Mouse (Mus musculus) thymus, postnatal 0 days (tissue): ENCODE data around the gene Klk1b5. TPM values are rescaled to one million over a fixed set of nuclear protein-coding genes. Genes with fewer than 3 reads are reported as not detected.

Experiments
- DNase-seq: peaks from one replicate; pipeline ENCODE4 v3.0.0-alpha.2; 2015; ENCODE audit warnings: low spot score
- polyA plus RNA-seq: library from polyadenylated mRNA; unstranded; fragments of >200 nt; fragmentation: Nextera tagmentation; extraction: Ambion mirVana; gene quantifications from 2 replicates; pipeline ENCODE4 v1.2.1, GENCODE M21; 2015

Gene Klk1b5
- polyA plus RNA-seq, 1 experiment from 2014 or later, result not detected

- no peak for DNase-seq
These were observed 37.4 kb downstream of the Klk1b5 start for GRCm38 (mm10) chr7:44253023-44253616.

GRCm38 (mm10) chr7:44254930-44255329, 39.2 kb downstream of the Klk1b5 start:
- DNase-seq, result no peak

- DNase-seq, result no peak
These were observed 41.5 kb downstream of the Klk1b5 start, which contains the start of gene Acp4 for GRCm38 (mm10) chr7:44257278-44257677. Gene Acp4, minus strand, starts transcription at chr7:44257378.

DNA sequence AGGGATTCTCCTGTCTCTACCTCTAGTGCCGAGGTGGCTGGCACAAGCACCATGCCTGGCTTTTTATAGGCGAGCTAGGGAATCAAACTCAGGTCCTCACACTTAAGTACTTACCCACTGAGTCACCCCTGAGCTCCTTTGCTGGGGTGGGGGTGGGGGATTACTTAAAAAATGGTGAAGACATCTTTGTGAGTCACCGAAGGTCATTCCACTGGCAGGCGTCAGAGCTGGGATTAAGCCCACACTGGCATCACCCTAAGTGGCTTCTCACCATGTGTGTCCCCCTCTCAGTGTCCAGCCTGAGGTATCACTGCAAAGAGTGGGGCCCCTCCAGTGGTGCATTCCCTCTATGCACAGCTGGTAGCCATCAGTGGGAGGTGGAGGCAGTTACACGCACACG, 44.7 kb downstream of the Klk1b5 start:
- DNase-seq, result no peak

- no peak for DNase-seq
These were observed 45.4 kb downstream of the Klk1b5 start, which contains the start of gene Gm15517 for GRCm38 (mm10) chr7:44261147-44261546. Gene Gm15517, plus strand, starts transcription at chr7:44261447.

GRCm38 (mm10) chr7:44262791-44263643, 47.3 kb downstream of the Klk1b5 start:
- DNase-seq, result peak; percentile 94

DNA sequence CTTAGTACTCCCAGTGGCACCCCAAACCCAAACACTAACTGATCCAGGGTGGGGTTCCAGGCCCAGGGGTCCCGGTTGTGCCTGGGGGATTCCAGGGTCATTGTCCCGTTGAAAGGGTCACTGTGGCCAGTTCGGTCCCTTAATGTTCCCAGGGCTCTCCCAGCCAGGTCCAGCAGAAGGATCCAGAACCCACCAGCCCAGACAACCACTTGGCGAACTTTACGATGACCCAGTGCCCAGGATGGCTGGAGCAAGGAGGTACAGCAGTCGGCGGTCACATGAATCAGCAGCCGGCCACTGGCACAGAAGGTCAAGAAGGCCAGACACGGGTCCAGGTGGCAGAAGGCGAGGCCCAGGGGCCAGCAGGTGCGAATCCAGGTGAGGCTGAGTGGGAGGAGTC, 52.4 kb downstream of the Klk1b5 start:
- no peak for DNase-seq

GRCm38 (mm10) chr7:44269397-44269796, 53.7 kb downstream of the Klk1b5 start:
- DNase-seq, result no peak

Other genes with a start within 250 kb of the Klk1b5 start
- 0.38 and 0.42 TPM in 2 replicates for gene Klk1b1, start 249.2 kb upstream of the Klk1b5 start, polyA plus RNA-seq
- 1.7 and 2.1 TPM in 2 replicates for gene Klk1b9, start 239.9 kb upstream of the Klk1b5 start, polyA plus RNA-seq
- gene Klk1b11, start 220.1 kb upstream of the Klk1b5 start, polyA plus RNA-seq, result 1.0 and 1.1 TPM in 2 replicates
- 0.68 and 0.87 TPM in 2 replicates for gene Klk1b26, start 203.8 kb upstream of the Klk1b5 start, polyA plus RNA-seq
- 0.27 and 0.57 TPM in 2 replicates for gene Klk1b27, start 163.7 kb upstream of the Klk1b5 start, polyA plus RNA-seq
- gene Klk1b21, start 113.6 kb upstream of the Klk1b5 start, polyA plus RNA-seq, result 0.53 TPM in 1 of 2 replicates, not detected in the other
- gene Klk1b22, start 103.3 kb upstream of the Klk1b5 start, polyA plus RNA-seq, result 0.80 and 1.1 TPM in 2 replicates
- 0.33 TPM in 2 replicates for gene Klk1b16, start 79.2 kb upstream of the Klk1b5 start, polyA plus RNA-seq
- gene Klk1b24, start 27.7 kb upstream of the Klk1b5 start, polyA plus RNA-seq, result not detected in 2 replicates
- 0.31 and 0.63 TPM in 2 replicates for gene Klk1b3, start 17.8 kb upstream of the Klk1b5 start, polyA plus RNA-seq
- 0.33 and 0.50 TPM in 2 replicates for gene Klk1b4, start 8.5 kb upstream of the Klk1b5 start, polyA plus RNA-seq
- gene Klk1, start 9.4 kb downstream of the Klk1b5 start, polyA plus RNA-seq, result 2.2 and 3.8 TPM in 2 replicates
- gene Gm36864, start 20.2 kb downstream of the Klk1b5 start, polyA plus RNA-seq, result not detected in 2 replicates
- gene 1700028J19Rik, start 30.8 kb downstream of the Klk1b5 start, polyA plus RNA-seq, result 0.81 and 1.3 TPM in 2 replicates
- gene 2410002F23Rik, start 30.8 kb downstream of the Klk1b5 start, polyA plus RNA-seq, result 76.8 and 86.3 TPM in 2 replicates
- gene Acp4, start 41.4 kb downstream of the Klk1b5 start, polyA plus RNA-seq, result 0.14 TPM in 2 replicates
- gene Gm15517, start 45.5 kb downstream of the Klk1b5 start, polyA plus RNA-seq, result not detected in 2 replicates
- 3.7 and 4.0 TPM in 2 replicates for gene Clec11a, start 91.0 kb downstream of the Klk1b5 start, polyA plus RNA-seq
- 0.14 and 0.29 TPM in 2 replicates for gene Shank1, start 94.3 kb downstream of the Klk1b5 start, polyA plus RNA-seq
- gene Syt3, start 168.2 kb downstream of the Klk1b5 start, polyA plus RNA-seq, result 0.26 and 0.38 TPM in 2 replicates
- 0.59 and 0.90 TPM in 2 replicates for gene 1700008O03Rik, start 169.9 kb downstream of the Klk1b5 start, polyA plus RNA-seq
- gene Lrrc4b, start 213.1 kb downstream of the Klk1b5 start, polyA plus RNA-seq, result 0.05 TPM in 1 of 2 replicates, not detected in the other
- not detected in 2 replicates for gene Aspdh, start 249.4 kb downstream of the Klk1b5 start, polyA plus RNA-seq